Mouse (Mus musculus) adipose tissue, adult 10 weeks (tissue): ENCODE measurements around the gene Gsg1. TPM values are rescaled to one million over a fixed set of nuclear protein-coding genes. Genes with fewer than 3 reads are reported as not detected.

Experiments
- polyA plus RNA-seq: library from polyadenylated mRNA; stranded (reverse); fragments of 350-450 nt; fragmentation: Illumina TruSeq; extraction: RNeasy Lipid Tissue Mini Kit (QIAGEN cat#74804); gene quantifications from one replicate; pipeline ENCODE4 v1.2.3, GENCODE M21; 2014; ENCODE audit warnings: low read depth, low replicate concordance

Gene Gsg1
- 69.1 TPM for polyA plus RNA-seq

GRCm38 (mm10) chr6:135254153-135254552 lies at the start of gene Gsg1:
TSS of gene Gsg1 (minus strand) at chr6:135254351.

DNA sequence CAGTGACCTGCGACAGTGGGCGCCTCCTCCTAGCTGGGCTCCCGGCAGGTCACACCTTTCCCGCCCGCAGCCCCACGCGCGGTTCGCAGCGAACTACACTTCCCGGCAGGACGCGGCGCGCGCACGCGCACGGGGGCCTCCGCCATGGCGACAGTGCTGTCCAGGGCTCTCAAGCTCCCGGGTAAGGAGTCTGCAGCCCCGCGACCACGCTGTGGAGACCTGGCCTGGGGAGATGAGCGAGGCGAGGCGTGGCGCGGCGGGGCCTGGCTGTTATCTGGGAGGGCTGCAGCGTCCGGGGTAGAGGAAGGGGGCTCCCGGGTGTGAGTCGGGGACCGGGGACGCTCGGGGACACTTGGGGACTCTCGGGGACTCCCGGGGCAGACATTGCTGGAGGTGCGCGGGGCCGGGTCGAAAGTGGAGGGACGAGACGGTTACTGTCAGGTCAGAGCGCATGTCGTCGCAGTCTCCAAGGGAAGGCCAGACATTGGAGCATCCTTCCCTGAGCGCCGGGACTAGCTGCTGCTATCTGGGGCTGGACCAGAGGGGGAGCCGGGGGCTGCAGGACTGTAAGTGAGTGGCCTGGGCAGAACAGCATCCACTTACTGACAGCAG lies 56.1 kb downstream of the Gsg1 start, which contains the start of the genes Fam234b and Hebp1:
TSS of gene Fam234b (plus strand) at position 57 of the 612 bp plus-strand sequence.
TSS of gene Hebp1 (minus strand) at position 102 of the 612 bp plus-strand sequence.

Other genes with a start within 250 kb of the Gsg1 start
- gene Ddx47, start 242.7 kb downstream of the Gsg1 start, polyA plus RNA-seq, result 43.3 TPM
- gene Gprc5a, start 188.7 kb downstream of the Gsg1 start, polyA plus RNA-seq, result 6.2 TPM
- not detected for gene Gprc5d, start 136.1 kb downstream of the Gsg1 start, polyA plus RNA-seq
- 16.9 TPM for gene Fam234b, start 56.4 kb downstream of the Gsg1 start, polyA plus RNA-seq
- gene Hebp1, start 56.3 kb downstream of the Gsg1 start, polyA plus RNA-seq, result 94.0 TPM
- 4.2 TPM for gene Pbp2, start 56.1 kb upstream of the Gsg1 start, polyA plus RNA-seq
- 182 TPM for gene Emp1, start 108.2 kb upstream of the Gsg1 start, polyA plus RNA-seq